Mouse (Mus musculus) neural tube, embryonic 13.5 days (tissue): ENCODE data around the gene Rai14. TPM values are rescaled to one million over a fixed set of nuclear protein-coding genes. Genes with fewer than 3 reads are reported as not detected.

Experiments
- ATAC-seq: fragments of 200-750 bp; cut with Nextera tagmentation; 2 replicates; pipeline ENCODE4 v1.8.0; 2017; ENCODE audit warnings: low read depth, mild to moderate bottlenecking, moderate TSS enrichment, moderate library complexity
- H3K27ac ChIP-seq: fragments of 300-500 bp; sonication (generic); replicated peaks from 2 replicates; pipeline ENCODE4 v1.5.1; 2015; ENCODE audit warnings: moderate library complexity, mild to moderate bottlenecking, inconsistent platforms
- H3K27me3 ChIP-seq: fragments of 300-500 bp; sonication (generic); 2 replicates; pipeline ENCODE4 v1.6.1; 2015; ENCODE audit warnings: mild to moderate bottlenecking, inconsistent platforms
- H3K36me3 ChIP-seq: fragments of 300-500 bp; sonication (generic); 2 replicates; pipeline ENCODE4 v1.6.1; 2015; ENCODE audit warnings: mild to moderate bottlenecking, inconsistent platforms
- H3K4me1 ChIP-seq: fragments of 300-500 bp; sonication (generic); replicated peaks from 2 replicates; pipeline ENCODE4 v1.6.1; 2015; ENCODE audit warnings: inconsistent platforms
- H3K4me2 ChIP-seq: fragments of 300-500 bp; sonication (generic); 2 replicates; pipeline ENCODE4 v1.6.1; 2015; ENCODE audit warnings: inconsistent platforms, mild to moderate bottlenecking, moderate library complexity
- H3K4me3 ChIP-seq: fragments of 300-500 bp; sonication (generic); 2 replicates; pipeline ENCODE4 v1.5.1; 2015; ENCODE audit warnings: mild to moderate bottlenecking, inconsistent platforms
- H3K9ac ChIP-seq: fragments of 300-500 bp; sonication (generic); 2 replicates; pipeline ENCODE4 v1.6.1; 2015; ENCODE audit warnings: moderate library complexity, mild to moderate bottlenecking, inconsistent platforms
- H3K9me3 ChIP-seq: fragments of 300-500 bp; sonication (generic); 2 replicates; pipeline ENCODE4 v1.6.1; 2016; ENCODE audit warnings: inconsistent platforms
- WGBS: fragments of 180-500 bp; shearing (Covaris S2); methylation state at CpG from one replicate; pipeline ENCODE4 v1.1.7; 2015; 5-methylcytosine and 5-hydroxymethylcytosine counted together
- polyA plus RNA-seq: library from polyadenylated mRNA; unstranded; fragments of >200 nt; fragmentation: Nextera tagmentation; extraction: Ambion mirVana; gene quantifications from 2 replicates; pipeline ENCODE4 v1.2.1, GENCODE M21; 2015

Gene Rai14
- polyA plus RNA-seq, 1 experiment from 2014 or later: 19.9 TPM

GRCm38 (mm10) chr15:10621194-10621593 is 93.2 kb downstream of the Rai14 start:
- Histone ChIP-seq H3K4me3 (no peak overlapping the region), H3K27ac (no peak overlapping the region), H3K36me3 (peaks cover 6% of the 10 kb centered on the region; the same call in 1 of the 2 replicates), H3K4me2 (no peak overlapping the region), H3K4me1 (peaks cover 10% of the 10 kb centered on the region), H3K27me3 (no peaks in the 10 kb centered on the region), H3K9me3 (no peaks in the 10 kb centered on the region), H3K9ac (no peak overlapping the region)
- WGBS: 90% methylated on average over 8 of the region's 8 CpGs
- ATAC-seq: no peak

- peaks cover 6% of the 10 kb centered on the region; the same call in 1 of the 2 replicates for H3K36me3 ChIP-seq
- WGBS: 91% methylated on average over 3 of the region's 3 CpGs
- H3K9me3 ChIP-seq: no peaks in the 10 kb centered on the region
- H3K27ac ChIP-seq: no peak overlapping the region
- ATAC-seq: no peak
- no peak overlapping the region for H3K9ac ChIP-seq
- H3K4me2 ChIP-seq: no peak overlapping the region
- H3K4me1 ChIP-seq: peaks cover 10% of the 10 kb centered on the region
- no peak overlapping the region for H3K4me3 ChIP-seq
- no peaks in the 10 kb centered on the region for H3K27me3 ChIP-seq
These were observed 94.7 kb downstream of the Rai14 start for GRCm38 (mm10) chr15:10619678-10620077.

- no peaks in the 10 kb centered on the region for H3K27me3 ChIP-seq
- H3K9ac ChIP-seq: no peak overlapping the region
- no peak overlapping the region for H3K4me2 ChIP-seq
- no peak overlapping the region for H3K4me3 ChIP-seq
- no peaks in the 10 kb centered on the region for H3K9me3 ChIP-seq
- ATAC-seq: no peak
- 92% methylated on average over 2 of the region's 2 CpGs for WGBS
- no peak overlapping the region for H3K27ac ChIP-seq
- peaks cover 2% of the 10 kb centered on the region for H3K4me1 ChIP-seq
- peaks cover 6% of the 10 kb centered on the region; the same call in 1 of the 2 replicates for H3K36me3 ChIP-seq
These were observed 96.1 kb downstream of the Rai14 start for GRCm38 (mm10) chr15:10618276-10618675.

GRCm38 (mm10) chr15:10616001-10616400 is 98.4 kb downstream of the Rai14 start:
- Histone ChIP-seq H3K4me3 (no peak overlapping the region), H3K9me3 (no peaks in the 10 kb centered on the region), H3K9ac (no peak overlapping the region), H3K4me2 (no peak overlapping the region), H3K36me3 (peaks cover 6% of the 10 kb centered on the region; the same call in 1 of the 2 replicates), H3K27me3 (no peaks in the 10 kb centered on the region), H3K4me1 (peaks cover 6% of the 10 kb centered on the region), H3K27ac (no peak overlapping the region)
- 76% methylated on average over 6 of the region's 6 CpGs for WGBS
- no peak for ATAC-seq

- Histone ChIP-seq H3K9me3 (no peaks in the 10 kb centered on the region), H3K4me1 (peaks cover 16% of the 10 kb centered on the region), H3K4me2 (no peak overlapping the region), H3K9ac (no peak overlapping the region), H3K27ac (no peak overlapping the region), H3K27me3 (no peaks in the 10 kb centered on the region), H3K4me3 (no peak overlapping the region), H3K36me3 (peaks cover 10% of the 10 kb centered on the region)
- WGBS: 23% methylated on average over 9 of the region's 9 CpGs
- ATAC-seq: 0 out of 2 replicates have a peak, but pooled peaks have one; percentile 40
These were observed 103.4 kb downstream of the Rai14 start for GRCm38 (mm10) chr15:10611040-10611439.

GRCm38 (mm10) chr15:10609107-10609506 is 105.3 kb downstream of the Rai14 start:
- Histone ChIP-seq H3K27ac (no peak overlapping the region), H3K4me2 (no peak overlapping the region), H3K36me3 (peaks cover 28% of the 10 kb centered on the region), H3K27me3 (no peaks in the 10 kb centered on the region), H3K9ac (no peak overlapping the region), H3K9me3 (no peaks in the 10 kb centered on the region), H3K4me3 (no peak overlapping the region), H3K4me1 (peaks cover 16% of the 10 kb centered on the region)
- no peak for ATAC-seq
- 95% methylated on average over 4 of the region's 4 CpGs for WGBS

GRCm38 (mm10) chr15:10608508-10609098 is 105.8 kb downstream of the Rai14 start:
- ATAC-seq: no peak; the same call in 1 of the 2 replicates
- peaks cover 16% of the 10 kb centered on the region for H3K4me1 ChIP-seq
- peaks cover 33% of the 10 kb centered on the region for H3K36me3 ChIP-seq
- H3K9me3 ChIP-seq: no peaks in the 10 kb centered on the region
- H3K27me3 ChIP-seq: no peaks in the 10 kb centered on the region
- WGBS: 55% methylated on average over 6 of the region's 6 CpGs
- H3K4me3 ChIP-seq: no peak overlapping the region
- H3K9ac ChIP-seq: no peak overlapping the region
- no peak overlapping the region for H3K4me2 ChIP-seq
- no peak overlapping the region for H3K27ac ChIP-seq

- H3K9ac ChIP-seq: no peak overlapping the region
- WGBS: 59% methylated on average over 7 of the region's 7 CpGs
- no peak overlapping the region for H3K27ac ChIP-seq
- no peak overlapping the region for H3K4me3 ChIP-seq
- peaks cover 5% of the 10 kb centered on the region for H3K4me1 ChIP-seq
- H3K27me3 ChIP-seq: no peaks in the 10 kb centered on the region
- no peak overlapping the region for H3K4me2 ChIP-seq
- ATAC-seq: no peak
- no peaks in the 10 kb centered on the region for H3K9me3 ChIP-seq
- peaks cover 8% of the 10 kb centered on the region for H3K36me3 ChIP-seq
These were observed 115.0 kb downstream of the Rai14 start for GRCm38 (mm10) chr15:10599413-10599812.

GRCm38 (mm10) chr15:10598259-10599225 is 115.9 kb downstream of the Rai14 start:
- H3K9me3 ChIP-seq: no peaks in the 10 kb centered on the region
- ATAC-seq: no peak
- H3K4me2 ChIP-seq: no peak overlapping the region
- no peaks in the 10 kb centered on the region for H3K27me3 ChIP-seq
- WGBS: 49% methylated on average over 16 of the region's 16 CpGs
- no peak overlapping the region for H3K27ac ChIP-seq
- H3K36me3 ChIP-seq: no peaks in the 10 kb centered on the region
- H3K4me3 ChIP-seq: no peak overlapping the region
- H3K4me1 ChIP-seq: peaks cover 5% of the 10 kb centered on the region
- no peak overlapping the region for H3K9ac ChIP-seq

GRCm38 (mm10) chr15:10596871-10597270 is 117.6 kb downstream of the Rai14 start:
- Histone ChIP-seq H3K4me2 (no peak overlapping the region), H3K27ac (no peak overlapping the region), H3K4me1 (peaks cover 5% of the 10 kb centered on the region), H3K9me3 (no peaks in the 10 kb centered on the region), H3K4me3 (no peak overlapping the region), H3K9ac (no peak overlapping the region), H3K27me3 (no peaks in the 10 kb centered on the region), H3K36me3 (no peaks in the 10 kb centered on the region)
- no peak for ATAC-seq
- 88% methylated on average over 9 of the region's 9 CpGs for WGBS

GRCm38 (mm10) chr15:10595408-10595807 is 119.0 kb downstream of the Rai14 start:
- no peaks in the 10 kb centered on the region for H3K36me3 ChIP-seq
- no peaks in the 10 kb centered on the region for H3K27me3 ChIP-seq
- H3K9ac ChIP-seq: no peak overlapping the region
- no peak for ATAC-seq
- peaks cover 5% of the 10 kb centered on the region for H3K4me1 ChIP-seq
- no peak overlapping the region for H3K4me3 ChIP-seq
- no peak overlapping the region for H3K27ac ChIP-seq
- H3K4me2 ChIP-seq: no peak overlapping the region
- 71% methylated on average over 6 of the region's 6 CpGs for WGBS
- no peaks in the 10 kb centered on the region for H3K9me3 ChIP-seq

- Histone ChIP-seq H3K4me3 (no peak overlapping the region), H3K4me2 (no peak overlapping the region), H3K9ac (no peak overlapping the region), H3K27me3 (no peaks in the 10 kb centered on the region), H3K4me1 (peaks cover 5% of the 10 kb centered on the region), H3K27ac (no peak overlapping the region), H3K36me3 (no peaks in the 10 kb centered on the region), H3K9me3 (no peaks in the 10 kb centered on the region)
- no peak for ATAC-seq
- WGBS: 81% methylated on average over 10 of the region's 10 CpGs
These were observed 119.5 kb downstream of the Rai14 start for GRCm38 (mm10) chr15:10594910-10595309.
